Mouse (Mus musculus) liver, adult 2 months (tissue): Measurements from ENCODE around the gene H1foo.

Experiments used
- CTCF ChIP-seq: fragments of 200-500 bp; IDR thresholded peaks from 2 replicates; pipeline ENCODE4 v1.5.1; 2011; ENCODE audit warnings: low read depth, low read length, control low read depth
- POLR2A ChIP-seq: fragments of 200-500 bp; IDR thresholded peaks from 2 replicates; pipeline ENCODE4 v1.6.1; 2011; ENCODE audit warnings: low read length, control low read depth; ENCODE audit not compliant: insufficient read depth; ENCODE audit errors: extremely low read depth

DNA sequence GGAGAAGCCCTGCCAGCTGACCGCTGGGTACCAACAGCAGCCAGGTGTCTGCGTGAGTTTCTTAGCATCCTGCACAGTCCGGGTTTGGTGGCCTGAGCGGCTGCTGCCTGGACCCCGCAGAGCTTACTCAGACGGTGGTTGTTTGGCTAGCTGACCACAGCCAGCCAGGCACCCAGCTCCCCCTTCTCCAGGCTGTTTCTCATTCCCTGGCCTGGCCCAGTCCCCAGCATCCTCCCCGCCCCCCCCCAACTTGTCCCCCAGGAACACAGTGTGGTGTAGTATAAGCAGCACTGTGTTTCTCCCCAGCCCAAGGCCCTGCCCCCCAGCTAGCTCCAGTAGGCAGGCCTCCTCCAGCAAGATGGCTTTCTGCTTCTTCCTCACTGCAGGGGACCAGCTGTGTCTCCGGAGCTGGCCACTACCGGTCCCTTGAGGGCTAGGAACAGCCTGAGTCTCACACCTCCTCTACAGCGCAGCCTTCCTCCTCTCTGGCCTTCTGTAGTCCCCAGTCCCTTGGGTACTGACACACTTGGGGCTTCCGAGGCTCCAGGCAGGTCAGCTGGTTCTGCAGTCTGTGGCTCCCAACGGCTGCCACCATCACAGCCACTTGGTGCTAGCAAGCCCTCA, 41.8 kb downstream of the H1foo start:
- TF ChIP-seq CTCF (no peak), POLR2A (no peak)
